7 mouse cellular contexts compared by ENCODE assay signal in genomic region chr6:94284089-94284825, GRCm38 (mm10). TPM values are rescaled to one million over a fixed set of nuclear protein-coding genes. Genes with fewer than 3 reads are reported as not detected.
DNase-seq lines count a peak whose midpoint lies in the region; ATAC-seq and TF ChIP-seq lines count a peak whose summit lies in the region.

No protein-coding gene starts in this region.

- peak overlapping the region; percentile 96 for H3K4me2 ChIP-seq in heart, embryonic 11.5 days

- H3K9me3 ChIP-seq in G1E (replicated peaks): peaks cover 40% of the 10 kb centered on the region
- H3K9me3 ChIP-seq in heart, embryonic 11.5 days (replicated peaks; ENCODE audit: control insufficient read depth, low read length): peaks cover 2% of the 10 kb centered on the region; the same call in 1 of the 2 replicates
- H3K9me3 ChIP-seq in midbrain, embryonic 10.5 days (replicated peaks): peaks cover 10% of the 10 kb centered on the region

- H3K36me3 ChIP-seq in G1E (replicated peaks): no peaks in the 10 kb centered on the region
- no peaks in the 10 kb centered on the region for H3K36me3 ChIP-seq in heart, embryonic 11.5 days (ENCODE audit: control insufficient read depth, insufficient read depth, low read length)
- no peaks in the 10 kb centered on the region for H3K36me3 ChIP-seq in midbrain, embryonic 10.5 days

- no peak for TF ChIP-seq CTCF in G1E (IDR thresholded peaks at IDR 0.05; ENCODE audit: low read depth, low read length)

- WGBS in heart, embryonic 11.5 days (ENCODE audit: insufficient replicate concordance): under 1% methylated on average over 44 of the region's 44 CpGs
- WGBS in midbrain, embryonic 10.5 days: under 1% methylated on average over 44 of the region's 44 CpGs

- H3K4me3 ChIP-seq in G1E (ENCODE audit: low read depth, low read length): peak overlapping the region; percentile 65; the same call in 1 of the 2 replicates
- H3K4me3 ChIP-seq in heart, embryonic 11.5 days (ENCODE audit: low read depth, low read length): peak overlapping the region; percentile 96
- H3K4me3 ChIP-seq in midbrain, embryonic 10.5 days: peak overlapping the region; percentile 91

- H3K9ac ChIP-seq in heart, embryonic 11.5 days (ENCODE audit: low read depth, low read length): peak overlapping the region; percentile 87

- peak overlapping the region; percentile 97 for H3K27ac ChIP-seq in heart, embryonic 11.5 days (ENCODE audit: low read depth, low read length)
- peak overlapping the region; percentile 95 for H3K27ac ChIP-seq in midbrain, embryonic 10.5 days (replicated peaks)

- peaks cover 18% of the 10 kb centered on the region; the same call in 1 of the 2 replicates for H3K27me3 ChIP-seq in G1E (ENCODE audit: insufficient read depth, low read length)
- H3K27me3 ChIP-seq in heart, embryonic 11.5 days (ENCODE audit: control insufficient read depth, insufficient read depth, low read length): no peaks in the 10 kb centered on the region
- peaks cover 5% of the 10 kb centered on the region; the same call in 1 of the 2 replicates for H3K27me3 ChIP-seq in midbrain, embryonic 10.5 days (ENCODE audit: low read depth, poor library complexity, severe bottlenecking)

- ATAC-seq in G1E (ENCODE audit: extremely low read depth, insufficient number of reproducible peaks, low FRiP score, poor library complexity, severe bottlenecking): no peak
- peak; percentile 51; the same call in 1 of the 2 replicates for ATAC-seq in heart, embryonic 11.5 days (replicated peaks; ENCODE audit: insufficient number of reproducible peaks, low FRiP score, low TSS enrichment)

- peak; percentile 2 to 3 for DNase-seq in B cell, adult 2 months
- no peak for DNase-seq in G1E (ENCODE audit: low spot score)
- peak; percentile 19 to 33 for DNase-seq in cerebellum, postnatal 36 days
- peak; percentile 66 to 81 for DNase-seq in kidney, postnatal 25 days
- DNase-seq in midbrain, embryonic 10.5 days (ENCODE audit: low spot score): peak; percentile 64
- DNase-seq in urinary bladder, postnatal 4 days (ENCODE audit: low spot score in 2 of 2): peak; percentile 25 to 63

- H3K4me1 ChIP-seq in G1E (ENCODE audit: insufficient read depth, low read depth, low read length): no peaks in the 10 kb centered on the region
- peaks cover 16% of the 10 kb centered on the region for H3K4me1 ChIP-seq in heart, embryonic 11.5 days (ENCODE audit: control insufficient read depth, insufficient read depth, low read length)
- H3K4me1 ChIP-seq in midbrain, embryonic 10.5 days: peaks cover 36% of the 10 kb centered on the region

RNA-seq across cellular contexts. Expression of gene Magi1, which starts 0.5 kb away (rescaled TPM):
- total RNA-seq in G1E (2014; fragmentation: Nextera tagmentation) (1.6 and 7.7 TPM in 2 replicates), G1E (2017) (10.0 and 11.0 TPM in 2 replicates)
- 0.21 and 0.29 TPM in 2 replicates for polyA plus RNA-seq in G1E (2012)
- polyA plus RNA-seq in heart, embryonic 11.5 days (2014; fragmentation: Nextera tagmentation; extraction: Ambion mirVana): 7.9 and 9.2 TPM in 2 replicates
- 19.4 and 29.7 TPM in 2 replicates for polyA plus RNA-seq in midbrain, embryonic 10.5 days (2016; fragmentation: Nextera tagmentation; extraction: Ambion mirVana)
